Mouse (Mus musculus): ENCODE measurements around the gene Bspry. TPM values are rescaled to one million over a fixed set of nuclear protein-coding genes. Genes with fewer than 3 reads are reported as not detected.

The Bspry gene
- under 1 TPM; 0.27 to 0.54 TPM for total RNA-seq (2021)

DNA sequence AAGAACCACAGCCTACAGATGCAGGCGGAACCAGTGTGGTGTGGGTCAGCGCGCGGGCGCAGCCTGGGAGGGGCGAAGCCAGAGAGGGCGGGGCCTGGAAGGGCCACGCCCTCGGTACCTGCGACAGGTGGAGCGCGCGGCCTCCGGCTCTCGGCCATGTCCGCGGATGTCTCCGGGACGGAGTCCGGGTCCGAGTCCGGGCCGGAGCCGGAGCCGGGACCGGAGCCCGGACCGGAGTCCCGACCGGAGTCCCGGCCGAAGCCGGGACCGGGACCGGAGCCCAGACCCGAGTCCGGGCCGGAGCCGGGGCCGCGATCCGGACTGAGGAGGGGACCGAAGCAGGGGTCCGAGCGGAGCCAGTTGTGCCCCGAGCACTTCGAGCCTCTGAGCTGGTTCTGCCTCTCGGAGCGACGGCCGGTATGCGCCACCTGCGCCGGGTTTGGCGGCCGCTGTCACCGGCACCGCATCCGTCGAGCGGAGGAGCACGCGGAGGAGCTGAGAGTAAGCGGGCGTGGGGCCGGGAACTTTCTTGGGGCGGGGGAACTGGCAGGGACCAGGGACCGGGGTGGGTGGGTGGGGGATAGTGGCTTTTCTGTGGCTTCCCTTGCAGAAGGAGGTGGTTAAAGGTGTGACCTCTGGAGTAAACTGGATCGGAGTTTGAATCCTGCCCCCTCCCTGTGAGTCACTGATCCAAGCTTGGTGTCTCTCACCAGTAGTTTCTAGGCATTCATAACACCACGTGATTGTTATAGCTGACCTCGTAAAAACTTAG, at the start of gene Bspry:
Gene Bspry (plus strand): TSS at position 117 of the 772 bp plus-strand sequence.
- intact Hi-C loops (cut with DNase I), result no loop called here
- DNase-seq (ENCODE audit: low spot score in 2 of 2), result peak in 1 of 2 experiments; percentile 18

DNA sequence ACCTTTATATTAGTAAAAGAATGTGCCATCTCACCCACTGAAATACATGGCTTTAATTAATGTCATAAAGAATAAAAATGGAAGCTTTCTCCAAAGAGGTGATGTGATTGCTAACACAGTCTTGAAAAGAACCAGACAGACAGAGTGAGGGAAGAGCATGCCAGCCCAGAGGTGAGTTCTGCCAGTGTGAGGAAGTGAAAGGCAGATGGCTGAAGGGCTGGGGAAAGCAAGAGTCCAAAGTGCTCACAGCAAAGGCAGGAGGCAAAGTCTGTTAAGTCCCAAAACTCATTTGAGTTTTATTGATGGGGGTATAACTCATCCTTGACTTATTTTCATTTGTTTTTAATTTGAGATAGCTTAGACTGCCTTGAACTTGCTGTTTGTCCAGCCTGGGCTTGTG, 49.2 kb upstream of the Bspry start:
- intact Hi-C loops (cut with DNase I), result no loop called here
- no peak for DNase-seq (ENCODE audit: low spot score in 2 of 2)

DNA sequence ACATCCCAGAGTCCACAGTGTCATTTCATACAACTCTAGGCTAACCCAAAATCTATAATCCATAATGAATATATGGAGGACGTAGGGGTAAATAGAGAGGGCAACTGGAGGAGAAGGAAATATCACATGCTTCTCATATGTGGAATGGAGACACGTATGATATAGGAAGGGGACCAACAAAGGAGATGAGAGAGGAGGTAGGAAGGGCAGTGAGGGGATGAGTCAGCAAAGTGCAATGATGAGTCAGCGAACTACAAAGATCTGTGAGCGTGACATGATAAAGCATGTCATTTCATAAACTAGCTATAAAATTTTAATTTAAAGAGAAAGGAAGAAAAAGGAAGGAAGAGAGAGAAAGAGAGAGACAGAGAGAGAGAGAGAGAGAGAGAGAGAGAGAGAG, 48.3 kb upstream of the Bspry start:
- no peak for DNase-seq (ENCODE audit: low spot score in 2 of 2)
- intact Hi-C loops (cut with DNase I), result no loop called here

DNA sequence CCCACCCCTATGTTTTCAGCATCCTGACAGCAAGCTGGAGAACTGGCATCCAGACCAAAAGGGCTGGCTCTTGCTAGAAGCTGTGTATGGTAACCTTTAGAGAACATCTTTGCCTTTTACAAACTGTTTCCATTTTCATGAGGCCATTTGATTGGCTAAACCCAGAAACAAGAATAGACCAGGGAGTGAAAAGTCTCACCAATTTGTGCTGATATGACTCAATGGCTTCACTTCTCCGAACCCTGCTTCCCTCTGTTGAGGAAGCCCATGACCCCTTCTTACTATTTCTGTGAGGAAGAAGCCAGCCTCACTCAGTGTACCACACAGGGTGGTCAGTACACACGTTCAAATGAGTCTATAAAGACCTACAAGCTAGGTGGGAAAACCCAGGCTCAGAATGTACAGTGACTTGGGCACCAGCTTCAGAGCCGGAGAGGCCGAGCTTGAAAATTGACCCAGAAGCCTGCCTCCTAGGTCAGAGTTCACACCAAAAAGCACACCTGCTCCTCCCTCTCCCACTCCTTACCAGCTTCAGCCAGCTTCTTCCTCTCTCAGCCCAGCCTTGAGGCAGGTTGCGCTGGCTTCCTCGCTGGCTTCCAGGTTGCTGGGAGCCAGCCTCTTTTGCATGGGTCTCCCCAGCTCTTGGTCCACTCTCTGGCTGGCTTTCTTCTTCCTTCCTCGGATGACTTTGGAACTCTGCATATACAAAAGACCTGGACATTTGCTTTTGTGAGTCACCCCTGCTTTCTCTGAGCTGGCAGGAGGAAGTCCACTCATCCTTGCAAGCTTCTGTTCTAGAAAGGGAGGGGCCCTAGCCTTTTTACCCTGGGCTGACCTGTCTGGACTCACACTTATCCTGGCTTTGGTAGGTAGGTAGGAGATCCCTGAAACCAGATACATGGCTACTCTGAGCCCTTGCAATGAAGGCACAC, 45.6 kb upstream of the Bspry start:
- intact Hi-C loops (cut with DNase I), result no loop called here
- DNase-seq (ENCODE audit: low spot score in 2 of 2), result no peak

DNA sequence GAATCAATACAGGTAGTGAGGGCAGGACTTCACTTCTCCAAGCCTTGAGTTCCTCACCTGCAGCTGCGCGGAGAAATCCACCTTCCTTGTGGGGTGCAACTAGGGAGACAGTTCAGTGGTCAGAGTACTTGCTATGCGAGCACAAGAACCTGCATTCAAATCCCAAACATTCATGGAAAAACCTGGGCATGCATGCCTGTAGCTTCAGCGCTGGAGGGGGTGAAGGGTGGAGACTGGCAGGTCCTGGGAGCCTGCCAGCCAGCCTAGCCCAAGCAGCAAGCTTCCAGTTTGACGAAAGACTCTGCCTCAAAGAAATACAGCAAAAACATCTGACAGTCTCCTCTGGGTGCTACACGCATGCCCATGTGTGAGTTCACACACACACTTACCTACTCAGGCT, 44.8 kb upstream of the Bspry start, which contains the start of gene Rnf183:
Gene Rnf183 (minus strand): TSS at position 172 of the 400 bp plus-strand sequence.
- DNase-seq (ENCODE audit: low spot score in 2 of 2), result no peak

DNA sequence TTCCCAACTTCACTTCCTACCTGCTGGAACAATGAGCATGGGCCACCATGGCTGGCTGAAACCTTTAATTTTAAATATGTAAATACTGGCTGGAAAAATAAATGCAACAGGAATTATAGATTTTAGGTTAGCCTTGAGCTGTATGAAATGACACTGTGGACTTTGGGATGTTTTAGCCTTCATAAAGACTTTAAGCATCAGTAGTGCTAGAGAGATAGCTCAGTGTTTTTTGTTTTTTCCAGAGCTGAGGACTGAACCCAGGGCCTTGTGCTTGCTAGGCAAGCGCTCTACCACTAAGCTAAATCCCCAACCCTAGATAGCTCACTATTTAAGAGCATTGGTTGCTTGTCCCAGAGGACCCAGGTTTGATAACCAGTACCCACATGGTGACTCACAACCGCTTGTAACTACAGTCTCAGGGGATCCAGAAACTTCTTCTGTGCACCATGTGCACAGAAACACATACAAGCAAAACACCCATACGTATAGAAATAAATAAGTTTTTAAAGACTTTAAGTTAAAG, 42.5 kb upstream of the Bspry start:
- intact Hi-C loops (cut with DNase I), result no loop called here
- no peak for DNase-seq (ENCODE audit: low spot score in 2 of 2)

More for the DNA sequence above, 44.8 kb upstream of the Bspry start, which contains the start of gene Rnf183:
- intact Hi-C loops (cut with DNase I), result no loop called here

DNA sequence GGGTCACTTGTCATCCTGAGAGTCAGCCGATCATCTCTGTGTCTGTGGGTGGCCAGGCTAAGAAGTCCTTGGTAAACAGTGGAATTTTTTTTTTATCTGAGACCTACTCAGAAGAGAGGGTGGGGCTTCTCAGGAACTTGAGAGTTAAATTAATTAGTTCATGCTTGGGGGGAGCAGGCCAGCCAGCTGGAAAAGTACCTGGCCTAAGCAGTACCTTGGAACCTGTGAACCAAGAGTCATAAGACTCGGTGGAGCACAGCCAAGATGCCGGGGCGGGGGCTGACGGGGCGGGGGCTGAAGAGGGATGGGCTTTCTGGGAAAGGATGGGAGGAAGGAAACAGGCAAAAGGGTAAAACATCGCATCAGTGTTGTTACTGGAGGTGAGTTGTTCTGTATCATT, 42.0 kb upstream of the Bspry start:
- intact Hi-C loops (cut with DNase I), result no loop called here
- DNase-seq (ENCODE audit: low spot score in 2 of 2), result no peak

DNA sequence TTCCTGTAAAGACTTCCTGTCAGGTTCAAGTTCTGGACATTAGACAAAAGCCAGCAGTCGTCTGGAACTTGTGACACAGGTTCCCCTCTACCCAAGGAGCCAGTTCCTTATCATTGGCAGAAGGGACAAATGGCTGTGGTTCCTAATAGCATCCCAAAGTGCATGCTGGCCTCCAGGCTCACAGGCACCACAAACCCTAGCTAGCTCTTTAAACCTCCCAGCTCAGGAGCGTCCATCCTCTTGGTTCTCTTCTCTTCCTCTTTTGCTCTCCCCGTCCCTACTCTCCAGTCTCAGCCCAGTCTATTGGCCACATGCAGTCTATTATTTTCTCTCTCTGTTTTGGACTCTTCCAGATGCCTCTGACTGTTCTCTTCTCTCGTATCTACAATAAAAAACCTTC, 40.1 kb upstream of the Bspry start:
- DNase-seq (ENCODE audit: low spot score in 2 of 2), result no peak
- intact Hi-C loops (cut with DNase I), result no loop called here

DNA sequence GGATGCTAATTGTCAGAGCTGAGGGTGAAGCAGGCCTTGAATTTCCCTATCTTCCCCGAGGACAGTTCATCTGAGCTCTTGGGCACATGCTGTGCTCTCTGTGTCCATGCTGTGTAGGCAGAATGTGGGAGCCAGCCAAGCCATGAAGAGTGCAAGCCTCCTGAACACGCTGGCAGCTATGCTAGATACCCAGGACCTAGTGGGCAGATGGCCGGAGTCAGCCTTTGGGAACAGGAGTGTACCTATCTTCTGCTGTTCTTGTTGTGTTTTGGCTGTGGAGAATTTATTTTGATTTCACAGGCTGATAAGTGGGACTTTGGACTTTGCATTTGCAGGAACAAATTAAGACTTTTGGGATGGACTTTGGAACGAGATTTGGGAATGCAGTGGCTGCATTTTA, 39.3 kb upstream of the Bspry start:
- no peak for DNase-seq (ENCODE audit: low spot score in 2 of 2)
- intact Hi-C loops (cut with DNase I), result no loop called here

DNA sequence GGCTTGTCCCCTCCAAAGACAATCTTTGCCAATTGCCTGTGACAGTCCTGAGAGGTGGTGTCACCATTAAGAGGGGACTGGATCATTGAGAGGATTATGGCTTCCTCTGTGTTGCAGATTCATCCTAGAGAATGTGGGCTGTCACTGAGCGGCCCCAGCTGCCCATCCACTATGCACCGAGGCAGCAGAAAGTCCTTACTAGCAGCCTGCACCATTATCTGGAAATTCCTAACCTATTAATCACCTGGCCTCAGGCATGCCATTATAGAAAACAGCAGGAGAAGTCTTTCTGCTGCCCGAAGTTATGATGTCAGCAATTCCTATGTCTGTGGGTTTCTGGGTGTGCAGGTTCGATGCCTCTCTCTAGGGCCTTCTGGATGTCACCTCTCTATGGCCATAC, 38.9 kb upstream of the Bspry start:
- DNase-seq (ENCODE audit: low spot score in 2 of 2), result no peak
- intact Hi-C loops (cut with DNase I), result no loop called here

DNA sequence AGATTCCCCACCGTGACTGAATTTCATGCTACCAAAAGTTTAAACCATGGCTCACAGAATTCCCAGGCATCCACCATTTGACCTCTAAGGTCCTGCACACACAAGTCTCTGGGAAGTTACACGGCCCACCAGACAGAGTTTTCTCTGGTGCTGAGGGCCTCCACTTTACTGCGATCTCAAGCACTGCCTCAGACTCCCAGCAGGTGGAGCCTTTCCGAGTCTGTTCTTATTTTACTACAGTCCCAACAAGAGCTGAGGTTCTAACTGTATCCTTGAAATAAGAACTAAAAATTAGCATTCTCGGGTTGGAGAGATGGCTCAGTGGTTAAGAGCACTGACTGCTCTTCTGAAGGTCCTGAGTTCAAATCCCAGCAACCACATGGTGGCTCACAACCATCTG, 24.9 kb upstream of the Bspry start:
- DNase-seq (ENCODE audit: low spot score in 2 of 2), result peak in 1 of 2 experiments; percentile 18
- intact Hi-C loops (cut with DNase I), result loop anchor here (5.0 kb wide), 1 partner anchor 62 kb away; the partner anchor contains the start of gene Alad

DNA sequence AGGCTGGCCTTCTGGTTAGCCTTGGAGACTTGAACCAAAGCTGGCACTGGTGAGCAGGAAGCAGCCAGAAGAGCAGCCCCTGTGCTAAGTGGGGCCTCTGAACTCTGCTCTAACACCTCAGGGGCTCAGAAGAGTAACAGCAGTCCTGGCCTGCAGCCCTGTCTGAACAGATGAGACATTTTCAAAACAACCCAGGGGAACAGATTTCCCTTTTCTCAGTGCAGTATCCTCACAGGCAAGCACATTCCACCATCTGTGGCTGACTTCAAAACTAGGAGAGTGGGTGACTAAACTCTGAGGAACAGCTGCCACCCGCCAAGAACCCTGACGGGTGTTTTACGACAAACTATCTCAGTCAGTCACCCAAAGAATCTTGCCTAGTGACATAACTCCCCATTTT, 20.8 kb upstream of the Bspry start:
- intact Hi-C loops (cut with DNase I), result loop anchor here (5.0 kb wide), 1 partner anchor 58 kb away; the partner anchor contains the start of gene Alad
- peak; percentile 44 to 53 for DNase-seq (ENCODE audit: low spot score in 2 of 2)

DNA sequence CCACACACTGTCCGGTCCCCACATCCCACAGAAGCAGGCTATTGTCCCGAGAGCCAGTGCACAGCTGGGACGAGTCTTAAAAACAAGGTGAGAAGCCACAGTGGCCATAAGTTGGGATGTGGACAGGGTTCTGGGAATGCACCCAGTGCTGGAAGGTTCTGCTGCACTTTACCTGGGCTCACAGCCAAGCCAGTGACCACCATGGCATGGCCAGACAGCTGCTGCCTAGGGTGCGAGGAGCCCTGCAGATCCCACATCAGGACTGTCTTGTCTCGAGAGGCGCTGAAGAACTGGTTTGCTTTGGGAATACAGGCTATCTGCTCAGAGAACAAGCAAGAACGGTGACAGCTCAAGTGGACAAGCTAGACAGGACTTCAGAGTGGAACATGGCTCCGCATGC, 19.5 kb upstream of the Bspry start:
- DNase-seq (ENCODE audit: low spot score in 2 of 2), result no peak
- intact Hi-C loops (cut with DNase I), result no loop called here

DNA sequence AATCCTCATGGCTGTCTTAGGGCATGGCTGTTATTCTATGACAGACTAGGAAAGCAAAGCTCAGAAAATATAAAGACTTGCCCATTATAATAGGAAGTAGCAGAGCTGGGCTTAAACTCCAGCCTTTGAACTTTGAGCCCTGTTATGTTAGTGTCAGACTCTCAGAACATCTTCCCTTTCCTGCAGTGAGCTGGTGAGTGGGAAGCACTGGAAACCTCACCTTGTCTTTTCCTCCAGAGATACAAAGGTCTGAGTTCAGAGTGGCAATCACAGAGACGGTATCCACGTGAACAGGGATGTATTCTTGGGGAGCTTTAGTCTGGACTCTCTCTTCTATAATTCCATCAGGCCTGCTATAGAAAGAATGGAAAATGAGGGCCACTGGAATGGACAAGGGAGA, 16.7 kb upstream of the Bspry start:
- DNase-seq (ENCODE audit: low spot score in 2 of 2), result no peak
- intact Hi-C loops (cut with DNase I), result no loop called here

DNA sequence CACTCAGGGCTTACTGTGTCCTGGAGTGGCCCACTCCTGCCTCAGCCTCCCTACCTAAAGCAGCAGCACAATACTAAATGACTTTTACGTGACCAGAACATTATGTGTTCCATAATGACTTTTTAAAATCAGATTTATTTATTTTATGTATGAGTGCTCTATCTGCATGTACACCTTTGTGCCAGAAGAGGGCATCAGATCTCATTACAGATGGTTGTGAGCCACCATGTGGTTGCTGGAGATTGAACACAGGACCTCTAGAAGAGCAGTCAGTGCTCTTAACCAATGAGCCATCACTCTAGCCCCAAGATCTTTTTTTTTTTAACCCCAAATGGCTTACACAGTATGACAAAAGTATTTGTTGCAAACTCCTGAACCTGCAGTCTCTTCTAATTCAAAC, 11.7 kb upstream of the Bspry start:
- intact Hi-C loops (cut with DNase I), result no loop called here
- no peak for DNase-seq (ENCODE audit: low spot score in 2 of 2)

DNA sequence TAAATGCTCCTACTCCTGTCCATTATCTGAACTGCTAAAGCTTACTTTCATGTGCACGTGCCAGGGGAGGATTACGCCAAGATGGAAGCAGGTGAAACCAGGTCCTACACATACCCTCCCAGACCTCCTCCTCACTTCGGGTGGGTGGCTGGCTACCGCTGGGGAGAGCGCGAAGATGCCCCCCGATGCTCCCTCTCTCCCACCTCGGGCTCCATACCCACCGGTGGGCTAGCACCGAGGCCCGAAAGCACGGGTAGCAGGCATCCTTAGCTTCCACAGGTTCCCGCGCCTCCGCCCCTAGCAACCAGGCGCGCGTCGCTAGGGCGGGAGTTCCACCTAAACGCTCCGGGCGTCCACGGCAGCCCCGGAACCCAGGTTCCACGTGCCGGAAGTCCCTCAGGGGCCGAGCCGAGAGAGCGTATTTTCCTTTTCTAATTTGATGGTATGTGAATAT, 9.2 kb upstream of the Bspry start, which contains the start of gene Wdr31:
Gene Wdr31 (minus strand): TSS at position 299 of the 454 bp plus-strand sequence.
- intact Hi-C loops (cut with DNase I), result loop anchor here (2.0 kb wide), 1 partner anchor 32 kb away; the partner anchor contains the start of gene Hdhd3
- peak; percentile 83 to 86 for DNase-seq (ENCODE audit: low spot score in 2 of 2)

DNA sequence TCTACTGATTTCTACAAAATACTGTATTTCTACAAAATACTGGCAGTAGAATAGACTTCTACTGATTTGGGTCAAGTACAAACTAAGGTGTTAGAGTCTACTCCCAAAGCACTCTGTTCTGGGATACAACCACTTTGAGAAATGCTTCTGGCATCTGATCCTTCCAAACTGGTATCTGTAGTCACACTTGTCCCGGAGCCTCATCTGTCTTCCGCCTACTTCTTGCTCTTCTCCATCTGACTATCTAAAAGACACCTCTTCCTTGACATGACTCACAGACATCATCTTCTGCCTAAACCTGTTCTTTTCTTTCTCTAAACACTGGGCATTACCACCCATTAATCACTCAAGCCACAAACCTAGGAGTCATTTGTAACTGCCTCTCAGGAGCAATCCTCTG, 7.8 kb upstream of the Bspry start:
- DNase-seq (ENCODE audit: low spot score in 2 of 2), result peak; percentile 13 to 14
- intact Hi-C loops (cut with DNase I), result no loop called here

DNA sequence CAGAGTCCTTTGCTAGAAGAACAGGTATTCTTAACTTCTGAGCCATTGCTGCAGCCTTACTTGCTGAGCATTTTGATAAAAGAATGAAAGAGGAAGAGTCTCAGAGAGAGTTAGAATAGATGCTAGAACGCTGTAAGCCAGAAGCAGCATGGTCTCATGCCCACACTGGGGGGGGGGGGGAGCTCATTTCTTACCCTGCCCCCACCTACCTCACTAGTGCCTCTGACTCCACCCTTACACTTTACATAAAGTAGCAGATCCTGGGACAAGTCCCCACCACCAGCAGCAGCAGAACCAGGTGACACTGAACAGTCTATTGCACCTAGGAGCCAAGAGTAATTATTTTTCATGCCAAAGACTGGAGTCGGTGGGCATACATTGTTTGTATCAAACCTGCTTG, 4.7 kb upstream of the Bspry start:
- intact Hi-C loops (cut with DNase I), result no loop called here
- DNase-seq (ENCODE audit: low spot score in 2 of 2), result no peak

DNA sequence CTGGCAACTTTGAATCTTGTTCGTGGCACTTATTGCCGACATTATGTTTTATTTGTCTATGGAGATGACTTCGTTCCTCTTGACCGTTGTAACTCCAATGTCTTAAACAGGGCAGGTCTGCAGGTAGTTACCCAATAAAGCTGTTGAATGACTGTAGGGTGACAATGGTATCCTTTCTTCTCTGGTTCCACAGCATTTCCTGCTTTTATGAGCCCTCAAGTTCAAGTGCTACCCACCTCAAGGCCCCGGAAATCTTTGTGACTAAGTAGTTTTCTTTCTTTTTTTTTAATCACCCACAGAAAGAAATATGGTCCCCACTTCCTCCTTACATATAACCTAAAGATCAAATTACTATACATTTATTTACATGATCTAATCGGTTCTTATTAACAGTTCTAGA, 4.1 kb upstream of the Bspry start:
- intact Hi-C loops (cut with DNase I), result no loop called here
- DNase-seq (ENCODE audit: low spot score in 2 of 2), result no peak

Measured in left cerebral cortex, postnatal 36 days (tissue).